Mouse (Mus musculus): ENCODE data around the gene Myo1b. TPM values are rescaled to one million over a fixed set of nuclear protein-coding genes. Genes with fewer than 3 reads are reported as not detected.
A peak's percentile ranks its signal among the peaks of the same experiment; 100 is the strongest.

Myo1b gene
- polyA plus RNA-seq, 1 experiment from 2014 or later = 68.3 TPM

- Histone ChIP-seq H3K4me1 (ENCODE audit: insufficient read depth, low read length) (peaks cover 58% of the 10 kb centered on the region), H3K27me3 (ENCODE audit: insufficient read depth, low read length) (no peaks in the 10 kb centered on the region), H3K4me2 (replicated peaks; ENCODE audit: low read depth, low read length) (no peak overlapping the region), H3K4me3 (ENCODE audit: low read length) (no peak overlapping the region), H3K9ac (replicated peaks; ENCODE audit: low read length) (no peak overlapping the region), H3K27ac (ENCODE audit: low read length) (no peak overlapping the region), H3K9me3 (ENCODE audit: low read length) (no peaks in the 10 kb centered on the region), H3K36me3 (ENCODE audit: insufficient read depth, low read length) (no peaks in the 10 kb centered on the region)
- ATAC-seq (ENCODE audit: low FRiP score, low TSS enrichment) = no peak
- 61% methylated on average over 8 of the region's 8 CpGs for WGBS
Observed at GRCm38 (mm10) chr1:51906206-51906906, 9.5 kb downstream of the Myo1b start.

GRCm38 (mm10) chr1:51905073-51905472 lies 10.8 kb downstream of the Myo1b start:
- WGBS = 51% methylated on average over 6 of the region's 6 CpGs
- H3K27ac ChIP-seq (ENCODE audit: low read length) = 0 out of 2 replicates have a peak overlapping the region, but pooled peaks have one; percentile 6
- peaks cover 51% of the 10 kb centered on the region for H3K4me1 ChIP-seq (ENCODE audit: insufficient read depth, low read length)
- no peak overlapping the region for H3K4me2 ChIP-seq (replicated peaks; ENCODE audit: low read depth, low read length)
- ATAC-seq (ENCODE audit: low FRiP score, low TSS enrichment) = no peak
- no peak overlapping the region for H3K9ac ChIP-seq (replicated peaks; ENCODE audit: low read length)
- no peaks in the 10 kb centered on the region for H3K36me3 ChIP-seq (ENCODE audit: insufficient read depth, low read length)
- no peaks in the 10 kb centered on the region for H3K27me3 ChIP-seq (ENCODE audit: insufficient read depth, low read length)
- H3K4me3 ChIP-seq (ENCODE audit: low read length) = no peak overlapping the region
- H3K9me3 ChIP-seq (ENCODE audit: low read length) = no peaks in the 10 kb centered on the region

GRCm38 (mm10) chr1:51897160-51897572 lies 18.7 kb downstream of the Myo1b start:
- WGBS = 49% methylated on average over 4 of the region's 6 CpGs
- Histone ChIP-seq H3K4me3 (ENCODE audit: low read length) (no peak overlapping the region), H3K4me1 (ENCODE audit: insufficient read depth, low read length) (peaks cover 31% of the 10 kb centered on the region), H3K9ac (replicated peaks; ENCODE audit: low read length) (no peak overlapping the region), H3K36me3 (ENCODE audit: insufficient read depth, low read length) (no peaks in the 10 kb centered on the region), H3K4me2 (replicated peaks; ENCODE audit: low read depth, low read length) (no peak overlapping the region), H3K9me3 (ENCODE audit: low read length) (no peaks in the 10 kb centered on the region), H3K27ac (ENCODE audit: low read length) (no peak overlapping the region), H3K27me3 (ENCODE audit: insufficient read depth, low read length) (no peaks in the 10 kb centered on the region)
- ATAC-seq (ENCODE audit: low FRiP score, low TSS enrichment) = no peak

- WGBS = 44% methylated on average over 10 of the region's 10 CpGs
- no peaks in the 10 kb centered on the region for H3K9me3 ChIP-seq (ENCODE audit: low read length)
- H3K4me3 ChIP-seq (ENCODE audit: low read length) = no peak overlapping the region
- ATAC-seq (ENCODE audit: low FRiP score, low TSS enrichment) = peak; percentile 74; the same call in 1 of the 2 replicates
- H3K4me2 ChIP-seq (replicated peaks; ENCODE audit: low read depth, low read length) = no peak overlapping the region
- H3K27ac ChIP-seq (ENCODE audit: low read length) = no peak overlapping the region
- H3K9ac ChIP-seq (replicated peaks; ENCODE audit: low read length) = no peak overlapping the region
- no peaks in the 10 kb centered on the region for H3K27me3 ChIP-seq (ENCODE audit: insufficient read depth, low read length)
- no peaks in the 10 kb centered on the region for H3K36me3 ChIP-seq (ENCODE audit: insufficient read depth, low read length)
- peaks cover 34% of the 10 kb centered on the region for H3K4me1 ChIP-seq (ENCODE audit: insufficient read depth, low read length)
Observed at GRCm38 (mm10) chr1:51895961-51896360, 19.9 kb downstream of the Myo1b start.

GRCm38 (mm10) chr1:51894721-51895120 lies 21.1 kb downstream of the Myo1b start:
- Histone ChIP-seq H3K9me3 (ENCODE audit: low read length) (no peaks in the 10 kb centered on the region), H3K9ac (replicated peaks; ENCODE audit: low read length) (no peak overlapping the region), H3K27ac (ENCODE audit: low read length) (no peak overlapping the region), H3K4me1 (ENCODE audit: insufficient read depth, low read length) (peaks cover 37% of the 10 kb centered on the region), H3K4me2 (replicated peaks; ENCODE audit: low read depth, low read length) (no peak overlapping the region), H3K4me3 (ENCODE audit: low read length) (no peak overlapping the region), H3K36me3 (ENCODE audit: insufficient read depth, low read length) (no peaks in the 10 kb centered on the region), H3K27me3 (ENCODE audit: insufficient read depth, low read length) (no peaks in the 10 kb centered on the region)
- WGBS = 72% methylated on average over 3 of the region's 3 CpGs
- ATAC-seq (ENCODE audit: low FRiP score, low TSS enrichment) = no peak

- Histone ChIP-seq H3K36me3 (ENCODE audit: insufficient read depth, low read length) (no peaks in the 10 kb centered on the region), H3K4me2 (replicated peaks; ENCODE audit: low read depth, low read length) (0 out of 2 replicates have a peak overlapping the region, but pooled peaks have one; percentile 4), H3K9ac (replicated peaks; ENCODE audit: low read length) (no peak overlapping the region), H3K4me1 (ENCODE audit: insufficient read depth, low read length) (peaks cover 39% of the 10 kb centered on the region), H3K4me3 (ENCODE audit: low read length) (no peak overlapping the region), H3K27me3 (ENCODE audit: insufficient read depth, low read length) (no peaks in the 10 kb centered on the region), H3K9me3 (ENCODE audit: low read length) (no peaks in the 10 kb centered on the region), H3K27ac (ENCODE audit: low read length) (no peak overlapping the region)
- WGBS = 49% methylated on average over 16 of the region's 16 CpGs
- no peak for ATAC-seq (ENCODE audit: low FRiP score, low TSS enrichment)
Observed at GRCm38 (mm10) chr1:51893521-51894355, 22.1 kb downstream of the Myo1b start.

- Histone ChIP-seq H3K27me3 (ENCODE audit: insufficient read depth, low read length) (no peaks in the 10 kb centered on the region), H3K4me3 (ENCODE audit: low read length) (no peak overlapping the region), H3K4me1 (ENCODE audit: insufficient read depth, low read length) (peaks cover 54% of the 10 kb centered on the region), H3K9me3 (ENCODE audit: low read length) (no peaks in the 10 kb centered on the region), H3K27ac (ENCODE audit: low read length) (no peak overlapping the region), H3K9ac (replicated peaks; ENCODE audit: low read length) (no peak overlapping the region), H3K4me2 (replicated peaks; ENCODE audit: low read depth, low read length) (no peak overlapping the region), H3K36me3 (ENCODE audit: insufficient read depth, low read length) (no peaks in the 10 kb centered on the region)
- 82% methylated on average over 4 of the region's 4 CpGs for WGBS
- no peak for ATAC-seq (ENCODE audit: low FRiP score, low TSS enrichment)
Observed at GRCm38 (mm10) chr1:51892005-51892404, 23.9 kb downstream of the Myo1b start.

- H3K36me3 ChIP-seq (ENCODE audit: insufficient read depth, low read length) = peaks cover under 1% of the 10 kb centered on the region; the same call in 1 of the 2 replicates
Observed at GRCm38 (mm10) chr1:51888046-51888813, 27.6 kb downstream of the Myo1b start.

GRCm38 (mm10) chr1:51885356-51885983 lies 30.4 kb downstream of the Myo1b start:
- H3K4me3 ChIP-seq (ENCODE audit: low read length) = no peak overlapping the region
- H3K36me3 ChIP-seq (ENCODE audit: insufficient read depth, low read length) = peaks cover 8% of the 10 kb centered on the region
- H3K27ac ChIP-seq (ENCODE audit: low read length) = no peak overlapping the region
- H3K27me3 ChIP-seq (ENCODE audit: insufficient read depth, low read length) = no peaks in the 10 kb centered on the region
- H3K9me3 ChIP-seq (ENCODE audit: low read length) = no peaks in the 10 kb centered on the region
- no peak overlapping the region for H3K4me2 ChIP-seq (replicated peaks; ENCODE audit: low read depth, low read length)
- 80% methylated on average over 8 of the region's 8 CpGs for WGBS
- H3K4me1 ChIP-seq (ENCODE audit: insufficient read depth, low read length) = peaks cover 35% of the 10 kb centered on the region
- H3K9ac ChIP-seq (replicated peaks; ENCODE audit: low read length) = no peak overlapping the region
- ATAC-seq (ENCODE audit: low FRiP score, low TSS enrichment) = no peak

More at GRCm38 (mm10) chr1:51888046-51888813, 27.6 kb downstream of the Myo1b start:
- no peak overlapping the region for H3K27ac ChIP-seq (ENCODE audit: low read length)
- H3K4me3 ChIP-seq (ENCODE audit: low read length) = no peak overlapping the region
- WGBS = 60% methylated on average over 9 of the region's 9 CpGs
- H3K9ac ChIP-seq (replicated peaks; ENCODE audit: low read length) = no peak overlapping the region
- no peaks in the 10 kb centered on the region for H3K9me3 ChIP-seq (ENCODE audit: low read length)
- no peak overlapping the region for H3K4me2 ChIP-seq (replicated peaks; ENCODE audit: low read depth, low read length)
- ATAC-seq (ENCODE audit: low FRiP score, low TSS enrichment) = no peak
- H3K27me3 ChIP-seq (ENCODE audit: insufficient read depth, low read length) = no peaks in the 10 kb centered on the region
- peaks cover 48% of the 10 kb centered on the region for H3K4me1 ChIP-seq (ENCODE audit: insufficient read depth, low read length)

Measured in kidney, embryonic 16.5 days (tissue).